Mouse (Mus musculus) brain, embryonic 18.5 days (tissue): ENCODE measurements around the gene Orm2.
"Not testable (repeated sequence)": the region's sequence is repeated elsewhere in the genome, so short reads cannot be mapped to it uniquely, and the experiment has no call there.

ENCODE experiments used
- DNase-seq: peaks from one replicate; pipeline ENCODE4 v3.0.0-alpha.2; 2012; ENCODE audit warnings: low read depth, low spot score

Orm2 gene

GRCm38 (mm10) chr4:63362150-63362549 lies at the start of gene Orm2:
TSS of gene Orm2 (plus strand) at chr4:63362449.
- no peak for DNase-seq

- DNase-seq = no peak
Measured at GRCm38 (mm10) chr4:63314063-63314462, 48.2 kb upstream of the Orm2 start.

GRCm38 (mm10) chr4:63316076-63316746 lies 46.0 kb upstream of the Orm2 start:
- no peak for DNase-seq

GRCm38 (mm10) chr4:63319566-63319965 lies 42.7 kb upstream of the Orm2 start:
- not testable (repeated sequence) for DNase-seq

- DNase-seq = no peak
Measured at GRCm38 (mm10) chr4:63323275-63323815, 38.9 kb upstream of the Orm2 start.

GRCm38 (mm10) chr4:63333403-63333802 lies 28.8 kb upstream of the Orm2 start:
- DNase-seq = no peak

- no peak for DNase-seq
Measured at GRCm38 (mm10) chr4:63338414-63339076, 23.7 kb upstream of the Orm2 start.

GRCm38 (mm10) chr4:63342491-63342890 lies 19.8 kb upstream of the Orm2 start:
- DNase-seq = no peak

- DNase-seq = no peak
Measured at GRCm38 (mm10) chr4:63343608-63344007, 18.6 kb upstream of the Orm2 start.

GRCm38 (mm10) chr4:63344295-63344694 lies 18.0 kb upstream of the Orm2 start, which contains the start of gene Orm1:
TSS of gene Orm1 (plus strand) at chr4:63344560.
- no peak for DNase-seq

- no peak for DNase-seq
Measured at GRCm38 (mm10) chr4:63345261-63345660, 17.0 kb upstream of the Orm2 start.

GRCm38 (mm10) chr4:63346659-63347058 lies 15.6 kb upstream of the Orm2 start:
- no peak for DNase-seq

- no peak for DNase-seq
Measured at GRCm38 (mm10) chr4:63348524-63348923, 13.7 kb upstream of the Orm2 start.

- no peak for DNase-seq
Measured at GRCm38 (mm10) chr4:63355877-63356665, 6.2 kb upstream of the Orm2 start, which contains the start of gene Orm3. TSS of gene Orm3 (plus strand) at chr4:63356162.

- DNase-seq = no peak
Measured at GRCm38 (mm10) chr4:63356981-63357570, 5.2 kb upstream of the Orm2 start.

- DNase-seq = no peak
Measured at GRCm38 (mm10) chr4:63359861-63360260, 2.4 kb upstream of the Orm2 start.

GRCm38 (mm10) chr4:63368577-63368976 lies 6.3 kb downstream of the Orm2 start:
- no peak for DNase-seq

GRCm38 (mm10) chr4:63370897-63371296 lies 8.6 kb downstream of the Orm2 start:
- DNase-seq = no peak

GRCm38 (mm10) chr4:63371890-63372289 lies 9.6 kb downstream of the Orm2 start:
- no peak for DNase-seq

GRCm38 (mm10) chr4:63373404-63373803 lies 11.2 kb downstream of the Orm2 start:
- DNase-seq = no peak

- no peak for DNase-seq
Measured at GRCm38 (mm10) chr4:63374331-63374730, 12.1 kb downstream of the Orm2 start.

GRCm38 (mm10) chr4:63375367-63375766 lies 13.1 kb downstream of the Orm2 start:
- no peak for DNase-seq
